Mouse (Mus musculus): ENCODE results near the gene Atf6b.

GRCm38 (mm10) chr17:34599891-34600290, 47.1 kb upstream of the Atf6b start:
- no peak for TF ChIP-seq NELFE (IDR thresholded peaks at IDR 0.05; ENCODE audit: low read depth, low read length)
- no peak for TF ChIP-seq POLR2A (IDR thresholded peaks at IDR 0.05; ENCODE audit: control insufficient read depth in 1 of 2, insufficient read depth in 1 of 2, low read depth in 1 of 2, low read length in 2 of 2, poor library complexity in 1 of 2)
- TF ChIP-seq ETS1 (IDR thresholded peaks at IDR 0.05; ENCODE audit: low read depth, low read length), result no peak
- no peak for TF ChIP-seq EP300 (IDR thresholded peaks at IDR 0.05; ENCODE audit: low read depth in 1 of 2, low read length in 2 of 2)
- no peak for TF ChIP-seq CTCF (IDR thresholded peaks at IDR 0.05 in 2 of 3, conservative IDR thresholded peaks at IDR 0.05 in 1 of 3; ENCODE audit: control insufficient read depth in 1 of 3, insufficient read depth in 1 of 3, low read depth in 2 of 3, low read length in 3 of 3, poor library complexity in 1 of 3, severe bottlenecking in 1 of 3)
- no peak for TF ChIP-seq RCOR1 (IDR thresholded peaks at IDR 0.05; ENCODE audit: low read depth, low read length)

Measured in MEL (cell line).